Mouse (Mus musculus): Measurements from ENCODE around the gene Abi2. TPM values are rescaled to one million over a fixed set of nuclear protein-coding genes. Genes with fewer than 3 reads are reported as not detected.

Gene Abi2
- 0.50 and 0.67 TPM in 2 replicates for polyA plus RNA-seq (2012; rRNA removed; ENCODE audit: low replicate concordance)

GRCm38 (mm10) chr1:60409168-60409828 is at the start of gene Abi2:
Gene Abi2, plus strand, starts transcription at chr1:60409619.

Other genes starting within 250 kb of the Abi2 start
- 0.32 and 0.39 TPM in 2 replicates for gene Nbeal1, start 229.0 kb upstream of the Abi2 start, polyA plus RNA-seq (2012; rRNA removed; ENCODE audit: low replicate concordance)
- gene Cyp20a1, start 66.3 kb upstream of the Abi2 start, polyA plus RNA-seq (2012; rRNA removed; ENCODE audit: low replicate concordance) = 0.47 and 0.90 TPM in 2 replicates
- 7.8 and 9.2 TPM in 2 replicates for gene Raph1, start 157.5 kb downstream of the Abi2 start, polyA plus RNA-seq (2012; rRNA removed; ENCODE audit: low replicate concordance)

Measured in duodenum, adult 2 months (tissue).